Mouse (Mus musculus) kidney, adult 2 months (tissue): Measurements from ENCODE around the gene Atl2.

Experiments
- CTCF ChIP-seq: fragments of 200-500 bp; conservative IDR thresholded peaks from 2 replicates; pipeline ENCODE4 v1.5.1; 2011; ENCODE audit warnings: low read depth, mild to moderate bottlenecking, control low read depth, low read length, moderate library complexity, mixed read lengths; ENCODE audit not compliant: insufficient read depth, insufficient read length
- POLR2A ChIP-seq: fragments of 200-500 bp; IDR thresholded peaks from one replicate; pipeline ENCODE4 v1.6.1; 2011; ENCODE audit warnings: low read depth, low read length, control low read depth

- TF ChIP-seq CTCF (no peak), POLR2A (no peak)
Observed at GRCm38 (mm10) chr17:79907698-79908097, 11.8 kb upstream of the Atl2 start.
